Mouse (Mus musculus) kidney, embryonic 14.5 days (tissue): ENCODE results near the gene Gm20521. TPM values are rescaled to one million over a fixed set of nuclear protein-coding genes. Genes with fewer than 3 reads are reported as not detected.

Experiments
- ATAC-seq: fragments of 200-750 bp; cut with Nextera tagmentation; 2 replicates; pipeline ENCODE4 v1.8.0; 2017; ENCODE audit warnings: moderate number of reproducible peaks, mild to moderate bottlenecking, moderate TSS enrichment, moderate library complexity; ENCODE audit not compliant: low FRiP score, low TSS enrichment
- H3K27ac ChIP-seq: fragments of 300-500 bp; sonication (generic); 2 replicates; pipeline ENCODE4 v1.5.1; 2014; ENCODE audit warnings: low read depth, mild to moderate bottlenecking, low read length, moderate library complexity, mixed read lengths
- H3K27me3 ChIP-seq: fragments of 300-500 bp; sonication (generic); 2 replicates; pipeline ENCODE4 v1.6.1; 2014; ENCODE audit warnings: mild to moderate bottlenecking, low read length; ENCODE audit not compliant: control insufficient read depth, insufficient read depth
- H3K36me3 ChIP-seq: fragments of 300-500 bp; sonication (generic); 2 replicates; pipeline ENCODE4 v1.6.1; 2014; ENCODE audit warnings: low read length, mixed read lengths; ENCODE audit not compliant: control insufficient read depth, insufficient read depth
- H3K4me1 ChIP-seq: fragments of 300-500 bp; sonication (generic); 2 replicates; pipeline ENCODE4 v1.6.1; 2014; ENCODE audit warnings: low read length, mixed read lengths; ENCODE audit not compliant: control insufficient read depth, insufficient read depth
- H3K4me2 ChIP-seq: fragments of 300-500 bp; sonication (generic); replicated peaks from 2 replicates; pipeline ENCODE4 v1.6.1; 2014; ENCODE audit warnings: low read depth, mild to moderate bottlenecking, low read length
- H3K4me3 ChIP-seq: fragments of 300-500 bp; sonication (generic); 2 replicates; pipeline ENCODE4 v1.5.1; 2014; ENCODE audit warnings: mild to moderate bottlenecking, low read length
- H3K9ac ChIP-seq: fragments of 300-500 bp; sonication (generic); 2 replicates; pipeline ENCODE4 v1.6.1; 2014; ENCODE audit warnings: low read depth, mild to moderate bottlenecking, low read length, moderate library complexity
- H3K9me3 ChIP-seq: fragments of 300-500 bp; sonication (generic); 2 replicates; pipeline ENCODE4 v1.6.1; 2016; ENCODE audit warnings: low read length; ENCODE audit not compliant: control insufficient read depth
- WGBS: fragments of 180-500 bp; shearing (Covaris S2); extraction: QIAGEN DNeasy Blood & Tissue Kit; methylation state at CpG from one replicate; pipeline ENCODE4 v1.1.7; 2014; 5-methylcytosine and 5-hydroxymethylcytosine counted together
- polyA plus RNA-seq: library from polyadenylated mRNA; unstranded; fragments of >200 nt; fragmentation: Nextera tagmentation; extraction: Ambion mirVana; gene quantifications from 2 replicates; pipeline ENCODE4 v1.2.1, GENCODE M21; 2014

Gene Gm20521
- polyA plus RNA-seq, 1 experiment from 2014 or later, result not detected

DNA sequence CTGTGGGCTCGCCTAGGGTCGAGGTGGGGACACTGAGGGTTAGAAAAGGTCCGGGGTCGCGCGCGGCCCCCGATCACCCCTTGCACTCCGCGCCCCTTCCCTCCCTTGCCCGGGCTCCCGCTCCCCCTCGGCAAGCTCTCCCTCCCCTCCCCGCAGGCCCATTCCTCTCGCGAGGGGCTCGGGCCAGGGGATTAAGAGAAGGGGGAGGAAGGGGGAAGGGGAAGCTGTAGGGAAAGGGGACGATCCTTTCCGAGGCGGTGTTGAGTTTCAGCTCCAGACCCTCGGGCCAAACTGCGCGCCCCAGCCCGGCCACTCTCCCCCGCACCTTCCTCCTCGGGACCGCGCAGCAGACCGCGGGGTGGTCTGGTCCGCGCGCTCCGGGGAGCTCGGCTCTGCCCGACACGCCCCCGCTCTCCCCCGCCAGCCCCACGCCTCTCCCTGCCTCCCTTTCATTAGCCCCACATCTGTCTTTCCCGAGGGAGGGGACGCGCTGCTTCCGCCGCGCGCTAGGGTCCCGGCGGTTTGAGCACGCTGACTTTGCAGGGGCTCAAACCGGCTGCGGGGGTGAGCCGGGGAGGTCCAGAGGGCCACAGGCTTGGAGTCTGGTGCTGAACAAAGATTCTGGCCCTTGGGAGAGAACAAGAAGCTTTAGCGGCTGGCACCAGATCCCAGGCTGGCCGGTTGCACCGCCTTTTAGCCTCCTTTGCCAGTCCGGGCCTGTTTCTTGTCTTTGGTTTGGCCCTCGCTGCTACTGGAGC is 43.3 kb downstream of the Gm20521 start:
- WGBS, result under 1% methylated on average over 54 of the region's 58 CpGs
- H3K36me3 ChIP-seq, result peaks cover 9% of the 10 kb centered on the region; the same call in 1 of the 2 replicates
- peak; percentile 88 for ATAC-seq

DNA sequence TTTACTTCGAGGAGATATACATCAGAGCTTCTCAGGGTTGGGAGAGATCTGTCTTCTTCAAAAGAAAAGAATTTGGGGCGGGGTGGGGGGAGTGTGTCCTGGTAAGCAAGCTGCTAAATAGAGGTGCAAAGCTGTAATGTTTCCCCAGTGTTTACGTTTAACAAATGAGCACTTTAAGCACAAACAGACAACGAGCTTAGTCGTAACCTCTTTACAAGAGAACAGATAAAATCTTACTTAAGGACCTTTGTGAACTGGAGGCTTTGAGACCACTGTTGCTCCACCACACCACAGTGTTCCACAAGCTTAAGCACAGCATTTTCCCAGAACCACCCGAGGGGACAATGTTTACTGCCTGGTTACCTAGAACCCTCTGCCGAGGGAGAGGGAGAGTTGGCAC is 44.1 kb downstream of the Gm20521 start:
- no peak for ATAC-seq
- peaks cover under 1% of the 10 kb centered on the region; the same call in 1 of the 2 replicates for H3K9me3 ChIP-seq
- peaks cover 3% of the 10 kb centered on the region; the same call in 1 of the 2 replicates for H3K36me3 ChIP-seq
- peak overlapping the region; percentile 86; the same call in 1 of the 2 replicates for H3K9ac ChIP-seq
- peak overlapping the region; percentile 50 for H3K4me3 ChIP-seq
- H3K4me2 ChIP-seq, result peak overlapping the region; percentile 93
- 13% methylated on average over 7 of the region's 7 CpGs for WGBS
- H3K4me1 ChIP-seq, result peaks cover 23% of the 10 kb centered on the region
- peak overlapping the region; percentile 99 for H3K27ac ChIP-seq
- no peaks in the 10 kb centered on the region for H3K27me3 ChIP-seq

More for the DNA sequence above, 43.3 kb downstream of the Gm20521 start:
- peaks cover 23% of the 10 kb centered on the region for H3K4me1 ChIP-seq
- H3K4me3 ChIP-seq, result peak overlapping the region; percentile 50
- H3K27ac ChIP-seq, result peak overlapping the region; percentile 99
- no peaks in the 10 kb centered on the region for H3K27me3 ChIP-seq
- H3K9me3 ChIP-seq, result peaks cover 7% of the 10 kb centered on the region
- H3K4me2 ChIP-seq, result peak overlapping the region; percentile 93
- peak overlapping the region; percentile 86 for H3K9ac ChIP-seq

DNA sequence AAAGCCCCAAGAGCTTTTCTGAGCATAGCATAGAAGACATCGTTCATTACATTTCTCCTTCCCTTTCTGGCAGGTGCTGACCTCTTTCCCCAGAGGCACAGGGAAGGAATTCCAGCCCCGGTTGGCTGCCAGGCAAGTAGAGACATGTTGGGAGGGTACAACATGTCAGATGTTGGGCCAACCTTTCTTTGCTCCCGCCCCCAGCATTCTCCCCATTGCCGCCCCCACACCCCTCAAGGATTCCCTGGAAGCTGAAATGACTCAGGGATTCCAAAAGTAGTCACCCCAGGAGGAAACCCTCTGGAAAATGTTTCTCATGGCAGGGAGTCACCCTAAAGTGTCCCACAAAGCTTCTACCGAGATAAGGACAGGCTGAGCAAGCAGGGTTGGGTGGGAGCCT is 46.6 kb downstream of the Gm20521 start:
- peaks cover 22% of the 10 kb centered on the region for H3K4me1 ChIP-seq
- no peaks in the 10 kb centered on the region for H3K27me3 ChIP-seq
- no peak overlapping the region for H3K9ac ChIP-seq
- no peaks in the 10 kb centered on the region for H3K9me3 ChIP-seq
- ATAC-seq, result no peak
- no peak overlapping the region for H3K4me3 ChIP-seq
- H3K27ac ChIP-seq, result no peak overlapping the region
- H3K4me2 ChIP-seq, result no peak overlapping the region
- 68% methylated on average over 5 of the region's 5 CpGs for WGBS
- H3K36me3 ChIP-seq, result no peaks in the 10 kb centered on the region

DNA sequence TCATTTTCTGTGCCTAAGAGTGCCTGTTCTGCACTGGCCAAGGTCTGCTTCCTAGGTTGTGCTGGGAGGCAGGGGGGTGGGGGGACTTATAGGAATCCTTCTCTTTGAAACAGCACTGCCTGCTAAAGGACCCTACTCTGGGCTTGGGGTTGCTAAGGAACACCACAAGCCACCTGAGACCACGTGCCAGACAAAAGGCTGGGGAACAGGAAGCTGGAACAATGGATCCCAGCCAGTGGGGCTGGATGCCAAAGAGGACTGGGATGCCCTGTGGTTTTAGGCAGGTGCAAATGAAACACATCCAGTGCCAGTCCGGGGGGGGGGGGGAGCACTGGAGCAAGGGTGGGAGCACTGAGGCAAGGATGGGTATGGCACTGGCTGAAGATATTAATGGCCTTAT is 47.2 kb downstream of the Gm20521 start:
- Histone ChIP-seq H3K4me1 (peaks cover 16% of the 10 kb centered on the region), H3K36me3 (no peaks in the 10 kb centered on the region), H3K4me3 (no peak overlapping the region), H3K4me2 (no peak overlapping the region), H3K9ac (no peak overlapping the region), H3K9me3 (no peaks in the 10 kb centered on the region), H3K27ac (no peak overlapping the region), H3K27me3 (no peaks in the 10 kb centered on the region)
- no peak for ATAC-seq
- WGBS, result 31% methylated on average over 2 of the region's 2 CpGs

DNA sequence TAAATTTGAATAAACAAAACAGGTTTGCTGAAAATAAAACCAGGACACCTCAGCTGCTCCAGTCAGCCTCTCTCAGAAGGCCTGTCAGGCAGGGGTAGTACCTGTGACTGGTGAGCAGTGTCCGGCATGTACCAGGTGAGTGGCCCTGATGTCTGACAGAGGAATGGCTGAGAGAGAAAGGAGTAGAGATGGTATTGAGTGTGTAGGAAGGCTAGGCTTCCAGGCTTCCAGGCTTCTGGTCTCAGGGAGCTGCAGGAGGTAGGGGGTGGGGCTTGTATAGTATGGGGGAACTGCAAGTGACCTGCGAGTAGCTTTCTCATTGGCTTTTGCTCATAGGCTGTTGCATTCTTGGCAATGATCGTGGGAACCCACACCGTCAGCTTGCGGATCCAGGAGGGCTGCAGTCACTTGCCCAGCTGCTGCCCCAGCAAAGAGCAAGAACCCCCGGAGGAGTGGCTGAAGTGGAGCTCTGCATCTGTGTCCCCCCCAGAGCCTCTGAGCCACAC is 49.5 kb downstream of the Gm20521 start, which contains the start of gene Il25:
TSS of gene Il25 (plus strand) at position 51 of the 506 bp plus-strand sequence.
- no peaks in the 10 kb centered on the region for H3K27me3 ChIP-seq
- 28% methylated on average over 6 of the region's 6 CpGs for WGBS
- H3K4me3 ChIP-seq, result no peak within 1 kb of the TSS
- no peaks in the 10 kb centered on the region for H3K36me3 ChIP-seq
- no peak within 1 kb of the TSS for H3K9ac ChIP-seq
- no peak within 1 kb of the TSS for H3K4me2 ChIP-seq
- H3K27ac ChIP-seq, result no peak within 1 kb of the TSS
- H3K9me3 ChIP-seq, result no peaks in the 10 kb centered on the region
- ATAC-seq, result 0 out of 2 replicates have a peak, but pooled peaks have one; percentile 14
- peaks cover 17% of the 10 kb centered on the region for H3K4me1 ChIP-seq

DNA sequence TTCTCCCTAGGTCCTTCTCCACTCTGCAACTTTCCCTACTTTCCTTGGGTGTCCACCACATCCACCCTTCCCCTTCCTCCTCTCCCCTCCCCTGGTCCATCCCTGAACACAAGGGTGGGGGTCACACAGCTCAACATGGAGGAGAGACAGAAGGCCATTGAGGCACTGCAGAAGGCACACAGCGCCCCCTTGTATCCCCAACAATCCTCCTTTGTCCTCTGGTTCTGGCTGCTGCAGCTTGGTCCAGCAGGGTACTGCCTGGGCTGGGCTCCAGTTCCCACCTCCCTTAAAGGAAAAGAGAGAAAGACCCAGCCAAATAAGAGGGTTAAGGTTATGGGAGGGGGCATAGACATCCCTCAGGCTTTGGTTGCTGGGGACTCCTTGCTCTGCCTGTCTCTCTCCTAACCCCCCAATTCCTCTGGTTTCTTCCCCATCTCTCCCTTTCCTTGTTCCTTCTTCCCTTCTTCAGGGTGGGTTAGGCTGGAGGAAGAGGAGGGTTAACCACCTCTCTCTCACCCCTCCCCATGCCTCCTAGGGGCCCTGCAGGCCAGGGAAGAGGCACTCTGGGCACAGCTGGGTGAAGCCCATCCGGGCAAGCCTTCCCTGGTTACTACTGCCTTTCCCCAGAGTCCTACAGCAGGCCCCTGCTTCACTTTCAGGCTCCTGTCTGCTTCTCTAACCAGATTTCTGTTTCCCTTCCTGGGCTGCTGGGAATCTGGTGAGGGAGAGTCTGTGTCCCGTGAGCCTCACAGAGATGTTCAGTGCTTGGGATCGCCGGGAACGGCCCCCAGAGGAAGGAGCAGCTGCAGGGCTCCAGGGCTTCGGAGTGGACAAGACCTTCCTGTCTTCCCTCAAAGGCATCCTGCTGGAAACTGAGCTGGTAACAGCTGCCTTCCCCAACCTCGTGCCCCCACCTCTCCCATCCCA is 52.9 kb downstream of the Gm20521 start, which contains the start of gene Cmtm5:
TSS of gene Cmtm5 (plus strand) at position 358 of the 927 bp plus-strand sequence.
- Histone ChIP-seq H3K4me2 (0 out of 2 replicates have a peak within 1 kb of the TSS, but pooled peaks have one; percentile 15), H3K9me3 (no peaks in the 10 kb centered on the region), H3K9ac (peak within 1 kb of the TSS; percentile 37), H3K27ac (peak within 1 kb of the TSS; percentile 63), H3K4me1 (peaks cover 24% of the 10 kb centered on the region), H3K27me3 (no peaks in the 10 kb centered on the region), H3K4me3 (no peak within 1 kb of the TSS), H3K36me3 (no peaks in the 10 kb centered on the region)
- WGBS, result 24% methylated on average over 8 of the region's 8 CpGs
- peak; percentile 22; the same call in 1 of the 2 replicates for ATAC-seq

DNA sequence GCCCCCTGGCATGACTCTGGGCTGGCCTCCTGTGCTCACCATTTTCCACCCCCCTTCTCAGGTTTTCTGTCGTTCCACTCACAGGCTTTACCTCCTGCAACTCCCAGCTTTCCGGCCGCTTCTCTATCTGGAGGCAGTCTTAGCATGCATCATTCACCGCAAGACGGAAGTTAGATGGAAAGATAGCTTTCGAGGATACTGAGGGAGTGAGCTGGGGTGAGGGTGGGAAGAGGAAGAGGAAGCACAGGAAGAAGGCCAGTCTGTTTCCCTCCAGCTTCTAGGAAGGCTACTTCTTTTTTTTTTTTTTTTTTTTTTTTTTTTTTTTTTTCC is 53.6 kb downstream of the Gm20521 start:
- H3K4me3 ChIP-seq, result no peak overlapping the region
- ATAC-seq, result 0 out of 2 replicates have a peak, but pooled peaks have one; percentile 4
- peak overlapping the region; percentile 37 for H3K9ac ChIP-seq

DNA sequence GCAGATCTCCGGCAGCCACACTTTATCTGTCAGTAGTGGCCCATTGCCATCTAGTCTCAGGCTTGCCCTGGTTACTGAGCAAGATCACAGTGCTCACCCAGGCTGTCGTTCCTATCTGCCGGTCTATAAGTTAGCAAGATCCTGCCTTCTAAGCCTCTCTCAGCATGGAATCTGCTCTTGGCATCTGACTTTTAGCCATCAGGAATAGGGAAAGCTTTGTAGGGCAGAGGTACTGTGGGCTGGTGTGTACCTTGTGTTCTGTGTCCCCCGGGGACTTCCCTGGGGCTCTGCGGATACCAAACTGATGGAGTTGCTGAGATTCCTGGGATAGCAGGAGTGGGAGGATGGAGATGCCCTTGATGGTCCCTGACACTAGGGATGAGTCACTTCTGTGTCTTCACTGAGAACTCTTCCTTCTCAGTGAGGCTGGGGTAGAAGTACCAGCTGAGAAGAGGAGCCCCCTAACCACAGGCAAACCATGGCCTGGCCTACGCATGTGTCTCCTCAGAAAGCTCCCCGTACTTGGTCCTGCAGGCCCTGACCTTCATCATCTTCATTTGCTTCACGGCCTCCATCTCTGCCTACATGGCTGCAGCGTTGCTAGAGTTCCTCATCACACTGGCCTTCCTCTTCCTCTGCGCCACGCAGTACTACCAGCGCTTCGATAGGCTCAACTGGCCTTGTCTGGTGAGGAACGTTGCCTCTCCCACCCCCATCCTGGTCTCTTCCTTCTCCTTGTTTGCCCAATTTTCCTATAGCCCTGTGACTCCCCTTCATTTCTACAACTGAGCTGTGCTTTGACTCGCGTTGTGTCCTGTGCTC is 54.3 kb downstream of the Gm20521 start:
- ATAC-seq, result no peak

More for the DNA sequence above, 53.6 kb downstream of the Gm20521 start:
- Histone ChIP-seq H3K9me3 (no peaks in the 10 kb centered on the region), H3K4me2 (0 out of 2 replicates have a peak overlapping the region, but pooled peaks have one; percentile 15), H3K4me1 (peaks cover 24% of the 10 kb centered on the region), H3K27ac (peak overlapping the region; percentile 63), H3K36me3 (no peaks in the 10 kb centered on the region), H3K27me3 (no peaks in the 10 kb centered on the region)
- 32% methylated on average over 6 of the region's 6 CpGs for WGBS

More for the DNA sequence above, 54.3 kb downstream of the Gm20521 start:
- H3K9ac ChIP-seq, result no peak overlapping the region
- peaks cover 23% of the 10 kb centered on the region for H3K4me1 ChIP-seq
- H3K36me3 ChIP-seq, result no peaks in the 10 kb centered on the region
- no peak overlapping the region for H3K27ac ChIP-seq
- H3K27me3 ChIP-seq, result no peaks in the 10 kb centered on the region
- H3K4me2 ChIP-seq, result no peak overlapping the region
- H3K4me3 ChIP-seq, result no peak overlapping the region
- 82% methylated on average over 16 of the region's 16 CpGs for WGBS
- no peaks in the 10 kb centered on the region for H3K9me3 ChIP-seq
